Mouse (Mus musculus) gastrocnemius, postnatal 14 days (tissue): ENCODE data around the gene Lbx1. TPM values are rescaled to one million over a fixed set of nuclear protein-coding genes. Genes with fewer than 3 reads are reported as not detected.
A peak's percentile ranks its signal among the peaks of the same experiment; 100 is the strongest.

Experiments
- DNase-seq: peaks from one replicate; pipeline ENCODE4 v3.0.0; 2021; ENCODE audit warnings: mixed read lengths
- intact Hi-C: fragments of 180-260 bp; cut with DNase I; formaldehyde crosslinking; loops from one replicate; pipeline ENCODE4 v1.15.1; 2025; ENCODE audit warnings: low total_unique reads
- total RNA-seq, 2 experiments: library from RNA; stranded (reverse); gene quantifications; 2 replicates each; pipeline ENCODE4 v1.2.3; 2021

The Lbx1 gene
- total RNA-seq, 2 experiments from 2014 or later = 32.2 to 38.1 TPM

DNA sequence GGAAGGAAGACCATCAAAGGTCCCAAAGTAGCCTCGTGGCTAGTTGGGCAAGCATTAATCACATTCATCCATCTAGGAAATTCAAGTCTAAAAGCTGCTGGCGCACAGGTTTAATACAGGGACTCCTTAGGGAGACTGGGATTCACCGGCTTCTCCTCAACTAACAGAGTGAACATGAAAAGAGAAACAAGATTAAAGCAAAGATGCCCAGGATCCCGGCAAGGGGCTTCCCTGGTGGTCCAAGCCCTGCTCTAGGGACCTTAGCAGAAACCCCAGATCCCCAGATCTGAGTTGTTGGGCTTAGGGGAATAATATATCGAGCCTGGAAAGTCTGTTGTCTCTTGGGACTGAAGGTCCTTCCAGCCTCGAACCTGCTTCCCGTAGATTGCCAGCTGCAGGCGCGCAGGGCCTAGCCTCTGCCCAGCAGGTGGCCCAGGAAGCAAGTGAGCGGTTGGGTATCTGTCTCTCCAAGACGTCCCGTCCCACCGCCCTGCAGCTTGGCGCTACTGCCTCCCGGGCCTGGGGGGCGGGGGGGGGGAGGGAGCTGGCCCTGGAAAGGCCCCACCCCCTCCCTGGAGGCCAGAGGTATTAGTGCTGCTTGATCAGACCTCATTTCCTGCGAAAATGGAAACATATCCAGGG, 13.3 kb downstream of the Lbx1 start:
- intact Hi-C loops = loop anchor here (5.0 kb wide), 3 partner anchors 80 to 320 kb away; no protein-coding TSS in a partner anchor
- no peak for DNase-seq

GRCm38 (mm10) chr19:45221458-45221783, 14.2 kb downstream of the Lbx1 start:
- DNase-seq = no peak
- intact Hi-C loops = loop anchor here (5.0 kb wide), 3 partner anchors 81 to 321 kb away; no protein-coding TSS in a partner anchor

DNA sequence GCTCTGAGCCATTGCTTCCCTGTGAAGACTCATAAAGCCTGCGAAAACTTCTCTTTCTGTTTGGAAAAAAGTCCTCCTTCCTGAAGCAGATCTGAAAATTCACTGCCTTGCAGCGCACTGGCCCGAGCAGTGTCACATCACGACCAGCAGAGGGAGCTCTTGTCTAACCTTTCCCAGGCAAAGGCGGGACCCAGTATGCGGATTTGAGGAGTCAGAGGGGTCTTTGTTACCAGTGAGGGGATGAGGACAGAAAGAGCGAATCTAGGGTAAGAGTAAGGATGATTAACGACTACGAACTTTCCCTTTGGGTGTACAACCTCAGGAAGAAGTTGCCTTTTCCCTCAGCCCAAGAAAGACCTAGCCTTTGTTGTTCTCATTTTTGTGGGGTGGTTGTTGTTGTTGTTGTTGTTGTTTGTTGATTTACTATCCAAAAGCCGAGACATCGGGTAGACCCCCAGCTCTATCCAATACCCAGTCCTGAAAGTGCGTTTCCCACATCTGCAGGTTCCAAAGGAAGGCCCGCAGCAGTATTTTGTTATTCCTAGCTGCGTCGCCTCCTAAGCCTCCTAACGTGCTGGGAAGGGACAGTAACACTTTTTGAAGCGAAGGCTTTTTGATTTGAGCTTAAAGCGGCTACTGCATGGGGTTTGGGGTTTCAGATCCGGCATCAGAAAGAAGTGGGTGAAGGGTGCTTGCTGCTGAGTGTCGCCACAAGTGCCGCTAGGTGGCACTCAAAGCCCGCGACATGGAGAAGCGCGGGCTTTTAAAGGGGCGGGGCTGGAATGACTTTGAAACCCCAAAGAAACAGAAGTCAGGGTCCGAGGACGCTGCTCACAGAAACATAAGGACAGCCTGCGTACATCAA, 14.8 kb downstream of the Lbx1 start:
- intact Hi-C loops = loop anchor here (5.0 kb wide), 3 partner anchors 81 to 321 kb away; no protein-coding TSS in a partner anchor
- DNase-seq = peak; percentile 74

DNA sequence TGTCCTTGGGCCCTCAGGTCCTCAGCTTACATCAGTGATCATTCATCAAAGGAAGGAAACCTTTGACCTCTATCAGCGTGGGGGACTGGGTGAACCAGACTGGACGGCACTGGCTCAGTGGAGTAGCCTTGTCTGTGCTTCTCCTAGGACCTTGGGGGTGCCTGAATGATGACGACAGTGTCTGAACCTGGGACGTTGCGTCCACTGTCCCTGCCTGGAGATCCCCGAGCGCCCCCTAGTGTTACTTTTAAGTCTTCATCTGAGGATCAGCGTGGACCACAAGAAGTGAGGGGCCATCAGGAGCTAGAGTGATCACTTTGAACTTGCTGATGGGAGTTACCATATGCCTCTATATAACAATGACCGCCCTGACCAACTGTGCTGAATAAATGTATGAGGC, 19.4 kb downstream of the Lbx1 start:
- DNase-seq = peak; percentile 39
- intact Hi-C loops = no loop called here

- DNase-seq = no peak
- intact Hi-C loops = no loop called here
Observed at GRCm38 (mm10) chr19:45215431-45215830, 20.2 kb downstream of the Lbx1 start.

GRCm38 (mm10) chr19:45209776-45210422, 25.7 kb downstream of the Lbx1 start:
- no peak for DNase-seq
- intact Hi-C loops = loop anchor here (5.0 kb wide), 1 partner anchor 33 kb away; no protein-coding TSS in a partner anchor

GRCm38 (mm10) chr19:45209191-45209590, 26.4 kb downstream of the Lbx1 start:
- DNase-seq = no peak
- intact Hi-C loops = no loop called here

DNA sequence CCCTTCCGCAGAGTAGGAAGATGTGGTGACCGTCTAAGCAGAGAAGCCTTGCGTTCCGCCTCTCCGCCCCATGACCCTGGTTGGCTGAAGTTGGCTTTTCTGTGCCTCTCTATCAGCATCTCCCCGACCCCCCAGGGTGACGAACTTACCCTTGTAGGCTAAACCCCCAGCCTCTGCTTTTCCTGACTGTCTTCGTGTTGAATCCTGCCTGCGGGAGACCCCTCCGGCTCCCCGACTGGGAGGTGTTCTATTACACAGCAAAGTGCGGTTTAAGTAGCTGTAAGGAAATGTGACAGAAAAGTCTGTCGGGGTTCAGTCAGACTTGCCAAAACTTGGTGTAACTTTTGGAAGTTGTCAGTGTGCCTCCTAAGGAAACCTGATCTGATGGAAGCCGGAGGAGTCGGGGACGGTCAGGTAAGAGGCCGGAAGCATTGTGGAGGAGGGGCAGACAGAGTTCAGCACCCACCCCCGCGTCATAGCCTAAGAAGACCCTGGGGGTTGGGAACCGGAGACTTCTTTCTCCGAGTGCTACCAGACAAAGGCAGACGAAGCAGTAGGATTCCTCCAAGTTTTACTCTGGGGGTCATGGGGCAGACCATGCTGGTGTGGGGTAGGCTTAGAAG, 27.1 kb downstream of the Lbx1 start:
- intact Hi-C loops = no loop called here
- DNase-seq = no peak

DNA sequence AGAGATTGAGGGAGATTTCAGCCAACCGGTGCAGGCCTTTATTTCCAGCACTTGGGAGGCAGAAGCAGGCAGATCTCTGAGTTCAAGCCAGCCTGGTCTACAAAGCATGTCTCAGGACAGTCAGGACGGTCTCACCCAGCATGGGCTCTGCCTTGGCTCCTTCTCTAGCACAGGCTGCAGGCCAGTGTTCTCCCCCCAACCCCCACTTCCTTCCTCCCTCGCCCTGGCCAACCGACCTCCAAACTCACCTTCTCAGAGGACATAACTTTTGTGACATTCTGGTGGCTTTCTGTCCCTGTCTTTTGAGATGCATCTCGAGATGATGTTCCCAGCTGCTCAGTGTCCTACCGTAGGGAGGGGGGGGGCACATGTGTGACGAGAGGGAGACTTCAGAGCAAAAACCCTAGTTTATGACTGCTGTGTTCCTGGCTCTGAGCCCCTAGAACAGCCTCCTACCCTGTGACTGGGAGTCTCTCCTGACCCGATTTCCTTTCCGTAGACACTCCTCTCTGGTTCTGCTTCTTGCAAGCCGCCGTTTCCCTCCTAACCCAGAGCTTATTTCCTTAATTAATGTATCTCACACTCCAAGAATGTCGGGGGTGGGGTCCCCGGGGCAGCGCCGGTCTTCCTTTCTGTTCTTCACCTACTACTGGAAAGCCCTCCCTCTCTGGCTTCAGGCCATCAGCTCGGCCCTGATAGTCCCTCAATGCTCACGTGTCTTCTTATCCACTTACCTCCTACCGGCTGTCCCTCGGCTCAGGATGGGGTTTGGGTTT, 27.8 kb downstream of the Lbx1 start:
- intact Hi-C loops = no loop called here
- peak; percentile 35 for DNase-seq

GRCm38 (mm10) chr19:45207153-45207552, 28.5 kb downstream of the Lbx1 start:
- intact Hi-C loops = no loop called here
- no peak for DNase-seq

GRCm38 (mm10) chr19:45205311-45206105, 30.1 kb downstream of the Lbx1 start:
- intact Hi-C loops = no loop called here
- no peak for DNase-seq

- DNase-seq = no peak
- intact Hi-C loops = no loop called here
Observed at GRCm38 (mm10) chr19:45196967-45197366, 38.6 kb downstream of the Lbx1 start.

DNA sequence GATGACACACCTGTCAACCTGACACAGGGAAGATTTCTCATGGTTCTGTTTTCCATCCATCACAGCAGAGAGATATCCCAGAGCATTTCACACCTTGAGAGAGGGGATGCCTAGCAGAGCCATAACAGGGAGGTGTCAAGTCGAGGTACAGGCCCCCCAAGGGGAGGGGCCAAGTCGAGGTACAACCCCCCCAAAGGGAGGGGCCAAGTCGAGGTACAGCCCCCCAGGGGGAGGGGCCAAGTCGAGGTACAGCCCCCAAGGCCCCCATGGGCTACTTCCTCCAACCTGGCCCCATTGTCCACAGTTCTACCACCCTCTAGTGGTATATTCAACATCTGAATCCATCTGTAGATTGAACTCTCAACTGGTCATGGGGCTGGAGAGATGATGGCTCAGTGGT, 41.0 kb downstream of the Lbx1 start:
- DNase-seq = no peak
- intact Hi-C loops = no loop called here

Other genes starting within 250 kb of the Lbx1 start
- gene Sema4g, start 246.7 kb downstream of the Lbx1 start, total RNA-seq = 1 to 10 TPM in 1 of 2 experiments, under 1 TPM in 1; 0.73 to 1.3 TPM
- gene Twnk, start 230.1 kb downstream of the Lbx1 start, total RNA-seq = 10 to 100 TPM; 14.5 to 15.9 TPM
- 10 to 100 TPM; 32.9 to 35.4 TPM for gene Mrpl43, start 229.4 kb downstream of the Lbx1 start, total RNA-seq
- gene Lzts2, start 221.4 kb downstream of the Lbx1 start, total RNA-seq = 10 to 100 TPM; 26.8 to 29.0 TPM
- 10 to 100 TPM in 1 of 2 experiments, 1 to 10 TPM in 1; 9.8 to 10.9 TPM for gene Pdzd7, start 190.1 kb downstream of the Lbx1 start, total RNA-seq
- gene Sfxn3, start 188.3 kb downstream of the Lbx1 start, total RNA-seq = 10 to 100 TPM; 21.3 to 22.1 TPM
- 1 to 10 TPM; 7.3 to 9.5 TPM for gene Kazald1, start 160.6 kb downstream of the Lbx1 start, total RNA-seq
- not detected for gene Tlx1, start 85.1 kb downstream of the Lbx1 start, total RNA-seq
- 10 to 100 TPM; 27.1 to 28.1 TPM for gene Btrc, start 127.9 kb upstream of the Lbx1 start, total RNA-seq